Mouse (Mus musculus) E14TG2a.4 (cell line): ENCODE results near the gene Dnmt3a.

ENCODE experiments used
- CTCF ChIP-seq: conservative IDR thresholded peaks from 2 replicates; pipeline ENCODE4 v1.5.1; 2014; ENCODE audit warnings: low read length
- NANOG ChIP-seq: IDR thresholded peaks from 2 replicates; pipeline ENCODE4 v1.6.1; 2014; ENCODE audit warnings: borderline replicate concordance, low read length, mixed read lengths
- POU5F1 ChIP-seq: IDR thresholded peaks from 2 replicates; pipeline ENCODE4 v1.6.1; 2014; ENCODE audit warnings: low read length, borderline replicate concordance

DNA sequence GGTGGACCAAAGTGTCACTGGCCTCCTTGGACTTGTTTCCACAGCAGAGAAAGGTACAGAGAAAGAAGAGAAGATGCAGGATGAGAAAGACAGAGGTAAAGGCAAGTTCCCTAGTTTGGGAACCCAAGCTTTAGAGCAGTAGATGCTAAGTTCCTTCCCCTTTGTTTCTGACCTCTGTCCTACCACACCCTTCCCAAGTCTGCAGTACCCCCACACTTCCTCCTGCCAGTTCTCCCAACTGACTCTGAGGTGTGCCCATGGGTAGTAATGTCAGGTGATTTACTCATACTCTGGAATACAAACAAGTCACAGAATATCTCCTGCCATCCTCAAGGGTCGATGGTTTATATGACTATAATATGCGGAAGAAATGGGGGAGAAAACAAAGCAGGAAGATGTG, 29.8 kb upstream of the Dnmt3a start:
- TF ChIP-seq CTCF (no peak), POU5F1 (no peak), NANOG (no peak)
